Comparison of ENCODE assay signal across 20 mouse cellular contexts in genomic region chr6:114035704-114036103, GRCm38 (mm10). TPM values are rescaled to one million over a fixed set of nuclear protein-coding genes. Genes with fewer than 3 reads are reported as not detected.
"Had no signal": no experiment of that assay in that cellular context is flagged by ENCODE, and none has a peak within 500 bp of the region (broad histone marks: within the 10 kb centered on the region; RNA-seq: fewer than 3 reads in every experiment).

No protein-coding gene starts in this region.

- H3K4me1 ChIP-seq: limb, embryonic 12.5 days; liver, embryonic 13.5 days; lung, embryonic 15.5 days; megakaryocyte, embryonic 14.5 days; midbrain, embryonic 15.5 days; neural tube, embryonic 12.5 days had no signal

- H3K27ac ChIP-seq: kidney, postnatal 0 days; limb, embryonic 12.5 days; liver, embryonic 13.5 days; lung, embryonic 15.5 days; macrophage; midbrain, embryonic 15.5 days; neural tube, embryonic 12.5 days; stomach, postnatal 0 days had no signal

- H3K9ac ChIP-seq: limb, embryonic 12.5 days; liver, embryonic 13.5 days; liver, postnatal 0 days; lung, embryonic 15.5 days; midbrain, embryonic 15.5 days; neural tube, embryonic 12.5 days had no signal

- ATAC-seq: liver, postnatal 0 days; midbrain, embryonic 15.5 days had no signal

- H3K4me3 ChIP-seq: limb, embryonic 12.5 days; liver, embryonic 13.5 days; lung, embryonic 15.5 days; megakaryocyte, embryonic 14.5 days; midbrain, embryonic 15.5 days; neural tube, embryonic 12.5 days had no signal

- H3K36me3 ChIP-seq: limb, embryonic 12.5 days; liver, embryonic 13.5 days; lung, embryonic 15.5 days; midbrain, embryonic 15.5 days; neural tube, embryonic 12.5 days had no signal

- H3K9me3 ChIP-seq: limb, embryonic 12.5 days; liver, embryonic 13.5 days; lung, embryonic 15.5 days; megakaryocyte, embryonic 14.5 days; midbrain, embryonic 15.5 days; neural tube, embryonic 12.5 days had no signal

- DNase-seq: kidney, adult 11 months; kidney, adult 9 months; kidney, postnatal 4 days; liver; liver, embryonic 13.5 days; liver, postnatal 0 days; lung, postnatal 14 days; thymus, adult 18-20 months; thymus, postnatal 14 days had no signal

- H3K4me2 ChIP-seq: limb, embryonic 12.5 days; liver, embryonic 13.5 days; lung, embryonic 15.5 days; midbrain, embryonic 11.5 days; midbrain, embryonic 15.5 days; neural tube, embryonic 12.5 days had no signal

RNA-seq across cellular contexts. Expression of gene Atp2b2, which starts 6.7 kb away (rescaled TPM):
- total RNA-seq: monocyte, adult 5-6 weeks; neutrophil, adult 5-6 weeks had no signal
- polyA plus RNA-seq: macrophage had no signal
